Mouse (Mus musculus): ENCODE measurements around the gene Dnajb11. TPM values are rescaled to one million over a fixed set of nuclear protein-coding genes. Genes with fewer than 3 reads are reported as not detected.

The Dnajb11 gene
- polyA plus RNA-seq, 1 experiment, result 5.1 TPM

GRCm38 (mm10) chr16:22912886-22913285 lies 55.2 kb downstream of the Dnajb11 start:
- Histone ChIP-seq H3K36me3 (ENCODE audit: control insufficient read depth) (no peaks in the 10 kb centered on the region), H3K9me3 (ENCODE audit: control insufficient read depth, low read length) (peaks cover 3% of the 10 kb centered on the region; the same call in 1 of the 2 replicates), H3K4me1 (ENCODE audit: control insufficient read depth) (no peaks in the 10 kb centered on the region), H3K4me3 (replicated peaks) (no peak overlapping the region), H3K27me3 (ENCODE audit: control insufficient read depth) (no peaks in the 10 kb centered on the region)
- TF ChIP-seq TAL1 (IDR thresholded peaks at IDR 0.05; ENCODE audit: low read length) (no peak), GATA1 (IDR thresholded peaks at IDR 0.05; ENCODE audit: low read length) (no peak)

DNA sequence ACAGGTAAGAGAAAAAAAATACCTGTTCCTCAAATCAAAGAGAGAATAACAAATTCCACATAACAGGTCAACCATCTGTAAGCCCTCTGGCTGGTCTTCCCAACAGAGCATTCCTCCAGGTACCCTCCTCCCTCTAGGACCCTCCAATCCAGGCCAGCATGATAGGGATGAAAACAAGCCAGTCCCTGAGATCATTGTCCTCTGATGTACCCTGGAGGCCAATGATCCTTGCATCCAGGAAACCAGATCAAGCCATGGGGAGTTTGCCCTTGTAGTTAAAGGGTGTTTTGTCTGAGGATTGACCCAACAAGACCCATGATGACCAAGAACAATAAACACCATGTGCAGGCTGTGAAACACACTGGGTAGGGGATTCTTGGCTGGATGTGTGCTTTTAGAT lies 56.6 kb downstream of the Dnajb11 start:
- TF ChIP-seq TAL1 (IDR thresholded peaks at IDR 0.05; ENCODE audit: low read length) (no peak), GATA1 (IDR thresholded peaks at IDR 0.05; ENCODE audit: low read length) (no peak)
- H3K4me1 ChIP-seq (ENCODE audit: control insufficient read depth), result no peaks in the 10 kb centered on the region
- no peaks in the 10 kb centered on the region for H3K36me3 ChIP-seq (ENCODE audit: control insufficient read depth)
- H3K27me3 ChIP-seq (ENCODE audit: control insufficient read depth), result no peaks in the 10 kb centered on the region
- H3K4me3 ChIP-seq (replicated peaks), result no peak overlapping the region
- peaks cover 3% of the 10 kb centered on the region; the same call in 1 of the 2 replicates for H3K9me3 ChIP-seq (ENCODE audit: control insufficient read depth, low read length)

GRCm38 (mm10) chr16:22918034-22918433 lies 60.4 kb downstream of the Dnajb11 start, which contains the start of gene Fetub:
TSS of gene Fetub (plus strand) at chr16:22918334.
- TF ChIP-seq TAL1 (IDR thresholded peaks at IDR 0.05; ENCODE audit: low read length) (no peak), GATA1 (IDR thresholded peaks at IDR 0.05; ENCODE audit: low read length) (no peak)
- Histone ChIP-seq H3K9me3 (ENCODE audit: control insufficient read depth, low read length) (peaks cover 3% of the 10 kb centered on the region; the same call in 1 of the 2 replicates), H3K27me3 (ENCODE audit: control insufficient read depth) (no peaks in the 10 kb centered on the region), H3K4me3 (replicated peaks) (no peak within 1 kb of the TSS), H3K4me1 (ENCODE audit: control insufficient read depth) (no peaks in the 10 kb centered on the region), H3K36me3 (ENCODE audit: control insufficient read depth) (no peaks in the 10 kb centered on the region)

DNA sequence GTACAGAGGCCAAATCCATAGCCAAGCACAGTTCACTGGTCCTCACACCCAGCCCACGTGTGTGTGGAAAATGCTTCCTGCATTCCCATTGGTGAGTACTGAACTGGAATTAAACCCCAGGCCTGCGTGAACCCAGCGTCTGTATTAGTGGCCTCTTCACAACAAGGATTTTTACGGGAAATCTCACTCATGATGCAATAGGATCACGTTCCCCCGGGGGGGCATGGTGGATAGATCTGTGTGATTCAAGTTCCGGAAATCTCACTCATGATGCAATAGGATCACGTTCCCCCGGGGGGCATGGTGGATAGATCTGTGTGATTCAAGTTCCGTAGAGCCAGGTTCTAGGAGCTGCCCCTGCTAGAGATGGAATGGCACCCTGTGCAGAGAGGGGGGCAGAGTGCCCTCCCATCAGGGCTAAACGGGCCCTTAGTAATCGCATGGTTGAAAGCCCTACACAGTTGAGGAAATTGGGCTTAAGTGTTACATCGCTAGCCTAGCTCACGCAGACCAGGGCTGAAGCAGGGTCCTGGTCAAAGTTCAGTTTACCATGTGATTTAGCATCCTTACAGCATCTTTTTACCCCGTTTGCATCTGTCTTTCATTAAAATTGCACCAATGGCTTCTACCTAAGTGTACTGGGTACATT lies 61.1 kb downstream of the Dnajb11 start:
- no peak for TF ChIP-seq TAL1 (IDR thresholded peaks at IDR 0.05; ENCODE audit: low read length)
- no peak for TF ChIP-seq GATA1 (IDR thresholded peaks at IDR 0.05; ENCODE audit: low read length)
- Histone ChIP-seq H3K4me3 (replicated peaks) (no peak overlapping the region), H3K4me1 (ENCODE audit: control insufficient read depth) (no peaks in the 10 kb centered on the region), H3K27me3 (ENCODE audit: control insufficient read depth) (no peaks in the 10 kb centered on the region), H3K9me3 (ENCODE audit: control insufficient read depth, low read length) (peaks cover 3% of the 10 kb centered on the region; the same call in 1 of the 2 replicates), H3K36me3 (ENCODE audit: control insufficient read depth) (no peaks in the 10 kb centered on the region)

GRCm38 (mm10) chr16:22919971-22920854 lies 62.6 kb downstream of the Dnajb11 start:
- no peaks in the 10 kb centered on the region for H3K4me1 ChIP-seq (ENCODE audit: control insufficient read depth)
- peaks cover 3% of the 10 kb centered on the region; the same call in 1 of the 2 replicates for H3K9me3 ChIP-seq (ENCODE audit: control insufficient read depth, low read length)
- H3K27me3 ChIP-seq (ENCODE audit: control insufficient read depth), result no peaks in the 10 kb centered on the region
- no peaks in the 10 kb centered on the region for H3K36me3 ChIP-seq (ENCODE audit: control insufficient read depth)
- H3K4me3 ChIP-seq (replicated peaks), result no peak overlapping the region
- no peak for TF ChIP-seq GATA1 (IDR thresholded peaks at IDR 0.05; ENCODE audit: low read length)
- TF ChIP-seq TAL1 (IDR thresholded peaks at IDR 0.05; ENCODE audit: low read length), result no peak

GRCm38 (mm10) chr16:22921761-22922160 lies 64.1 kb downstream of the Dnajb11 start:
- Histone ChIP-seq H3K9me3 (ENCODE audit: control insufficient read depth, low read length) (no peaks in the 10 kb centered on the region), H3K4me1 (ENCODE audit: control insufficient read depth) (no peaks in the 10 kb centered on the region), H3K36me3 (ENCODE audit: control insufficient read depth) (no peaks in the 10 kb centered on the region), H3K4me3 (replicated peaks) (no peak overlapping the region), H3K27me3 (ENCODE audit: control insufficient read depth) (no peaks in the 10 kb centered on the region)
- TF ChIP-seq GATA1 (IDR thresholded peaks at IDR 0.05; ENCODE audit: low read length) (no peak), TAL1 (IDR thresholded peaks at IDR 0.05; ENCODE audit: low read length) (no peak)

DNA sequence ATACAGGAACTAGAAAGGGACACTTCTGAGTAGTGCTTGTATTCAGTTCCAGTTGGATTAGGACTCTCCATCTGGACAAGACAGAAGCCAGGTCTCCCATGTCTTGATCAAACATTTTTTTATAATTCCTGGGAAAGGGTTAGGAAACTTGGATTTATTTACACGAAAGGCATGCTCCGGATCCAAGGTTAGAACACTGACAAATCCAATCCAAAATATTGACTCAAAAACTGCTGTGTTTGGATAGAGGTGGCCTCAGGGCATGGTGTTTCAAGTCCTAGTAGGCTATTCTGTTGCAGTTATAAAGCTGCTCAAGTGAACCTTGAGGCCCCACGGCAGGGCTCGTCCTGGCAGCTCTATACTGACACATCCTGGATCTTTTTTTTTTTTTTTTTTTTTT lies 64.8 kb downstream of the Dnajb11 start:
- H3K4me3 ChIP-seq (replicated peaks), result no peak overlapping the region
- H3K4me1 ChIP-seq (ENCODE audit: control insufficient read depth), result no peaks in the 10 kb centered on the region
- no peaks in the 10 kb centered on the region for H3K27me3 ChIP-seq (ENCODE audit: control insufficient read depth)
- TF ChIP-seq GATA1 (IDR thresholded peaks at IDR 0.05; ENCODE audit: low read length) (no peak), TAL1 (IDR thresholded peaks at IDR 0.05; ENCODE audit: low read length) (no peak)
- H3K36me3 ChIP-seq (ENCODE audit: control insufficient read depth), result no peaks in the 10 kb centered on the region
- H3K9me3 ChIP-seq (ENCODE audit: control insufficient read depth, low read length), result no peaks in the 10 kb centered on the region

Other genes starting within 250 kb of the Dnajb11 start
- gene Dgkg, start 200.6 kb upstream of the Dnajb11 start, polyA plus RNA-seq (2012), result not detected in 2 replicates
- gene Crygs, start 46.3 kb upstream of the Dnajb11 start, polyA plus RNA-seq (2012), result not detected in 2 replicates
- 1.2 TPM in 2 replicates for gene Tbccd1, start 176 bp upstream of the Dnajb11 start, polyA plus RNA-seq (2012)
- gene Ahsg, start 33.4 kb downstream of the Dnajb11 start, polyA plus RNA-seq (2012), result 0.93 and 1.4 TPM in 2 replicates
- gene Fetub, start 60.5 kb downstream of the Dnajb11 start, polyA plus RNA-seq (2012), result not detected in 2 replicates
- gene Hrg, start 93.2 kb downstream of the Dnajb11 start, polyA plus RNA-seq (2012), result not detected in 2 replicates
- 0.02 TPM in 1 of 2 replicates, not detected in the other for gene Kng2, start 171.6 kb downstream of the Dnajb11 start, polyA plus RNA-seq (2012)
- 0.05 TPM in 1 of 2 replicates, not detected in the other for gene Kng1, start 200.0 kb downstream of the Dnajb11 start, polyA plus RNA-seq (2012)
- 0.41 and 0.50 TPM in 2 replicates for gene Eif4a2, start 249.6 kb downstream of the Dnajb11 start, polyA plus RNA-seq (2012)